Mouse (Mus musculus): ENCODE measurements around the gene Med22.

The Med22 gene

DNA sequence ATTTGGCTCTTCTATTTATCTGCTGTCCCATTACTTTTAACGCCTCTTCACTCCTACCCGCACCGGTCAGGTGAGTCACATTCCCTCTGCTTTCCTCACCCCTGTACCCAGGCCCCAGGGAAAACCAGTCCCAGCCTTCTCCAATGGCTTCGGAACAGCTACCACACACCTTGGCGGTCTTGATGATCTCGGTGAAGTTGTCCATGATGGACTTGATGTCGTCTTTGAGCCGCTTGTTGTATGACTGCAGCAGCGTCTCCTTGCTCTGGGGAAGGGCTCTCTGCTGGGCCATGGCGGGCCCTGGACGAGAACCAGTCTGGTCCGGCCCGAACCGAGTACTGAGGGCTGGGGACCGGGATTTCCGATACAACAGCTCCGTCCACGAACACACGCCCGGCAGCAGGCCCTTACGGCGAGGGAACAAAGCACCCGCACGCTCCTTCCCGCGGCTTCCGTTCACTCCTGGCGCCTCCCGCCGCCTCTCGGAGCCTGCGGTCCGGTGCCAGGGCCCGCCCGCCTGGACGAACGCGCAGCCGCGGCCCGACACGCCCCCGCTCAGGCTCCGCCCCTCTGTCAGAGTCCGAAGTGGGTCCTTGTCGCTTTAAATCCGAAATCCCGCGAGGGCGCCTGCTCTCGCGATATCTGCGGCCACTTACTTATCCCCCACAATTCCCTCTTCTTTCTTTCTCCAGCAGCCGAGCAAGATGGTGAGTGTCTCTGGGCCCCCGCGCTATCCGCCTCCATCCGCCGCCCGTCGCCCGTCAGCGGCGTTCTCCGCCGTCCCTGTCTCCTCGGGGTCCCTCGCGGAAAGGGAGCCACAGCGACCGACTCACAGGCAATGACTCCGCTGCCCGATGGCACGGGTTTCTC lies at the start of gene Med22, which contains the start of gene Rpl7a:
Gene Med22, minus strand, starts transcription at position 554 of the 870 bp plus-strand sequence.
Gene Rpl7a, plus strand, starts transcription at position 641 of the 870 bp plus-strand sequence.
- DNase-seq (ENCODE audit: low spot score in 2 of 2) = peak; percentile 99 to 100

DNA sequence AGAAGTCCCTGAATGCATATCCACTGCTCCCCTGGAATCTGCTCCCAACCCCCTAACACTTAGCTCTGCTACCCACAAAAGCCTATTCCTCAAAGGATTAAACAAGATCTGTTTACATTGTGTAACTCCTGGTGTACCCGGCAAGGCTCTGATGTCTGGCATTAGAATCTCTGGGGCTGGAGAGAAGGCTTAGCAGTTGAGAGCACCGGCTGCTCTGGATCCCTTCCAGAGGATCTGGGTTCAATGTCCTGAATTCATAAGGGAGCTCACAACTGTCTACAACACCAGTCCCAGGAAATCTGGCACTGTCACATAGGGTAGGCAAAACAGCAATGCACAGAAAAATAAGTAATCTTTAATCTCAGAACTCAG lies 47.0 kb upstream of the Med22 start:
- no peak for DNase-seq (ENCODE audit: low spot score in 2 of 2)

DNA sequence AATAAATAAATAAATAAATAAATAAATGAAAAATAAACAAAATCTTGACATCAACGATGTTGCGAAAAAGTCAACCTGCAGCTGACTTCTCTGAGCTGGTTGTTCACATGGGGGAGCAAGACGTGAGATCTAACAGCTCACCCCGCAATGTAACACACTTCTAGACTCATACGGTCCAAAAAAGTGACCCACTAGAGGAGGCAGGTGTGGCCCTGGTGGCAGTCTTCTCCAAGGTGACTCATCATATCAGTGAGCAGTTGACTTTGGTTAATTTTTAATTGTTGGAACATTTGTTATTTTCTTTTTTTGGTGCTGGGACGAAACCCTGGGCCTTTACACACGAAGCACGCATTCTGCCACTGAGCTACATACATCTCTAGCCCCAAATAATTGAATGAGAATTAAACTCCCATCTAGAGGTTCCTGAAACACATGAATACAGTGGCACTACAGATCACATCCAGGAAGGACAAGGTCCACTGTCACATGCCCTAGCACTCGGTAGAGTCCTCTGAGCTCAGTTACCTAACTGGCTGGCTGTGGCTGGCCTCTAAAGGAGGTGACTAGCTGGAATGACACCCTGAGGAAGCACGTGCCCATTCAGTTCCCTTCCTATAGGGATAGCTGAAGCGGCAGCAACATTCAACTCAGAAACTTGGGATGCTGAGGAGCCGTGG lies 46.5 kb upstream of the Med22 start:
- DNase-seq (ENCODE audit: low spot score in 2 of 2) = no peak

DNA sequence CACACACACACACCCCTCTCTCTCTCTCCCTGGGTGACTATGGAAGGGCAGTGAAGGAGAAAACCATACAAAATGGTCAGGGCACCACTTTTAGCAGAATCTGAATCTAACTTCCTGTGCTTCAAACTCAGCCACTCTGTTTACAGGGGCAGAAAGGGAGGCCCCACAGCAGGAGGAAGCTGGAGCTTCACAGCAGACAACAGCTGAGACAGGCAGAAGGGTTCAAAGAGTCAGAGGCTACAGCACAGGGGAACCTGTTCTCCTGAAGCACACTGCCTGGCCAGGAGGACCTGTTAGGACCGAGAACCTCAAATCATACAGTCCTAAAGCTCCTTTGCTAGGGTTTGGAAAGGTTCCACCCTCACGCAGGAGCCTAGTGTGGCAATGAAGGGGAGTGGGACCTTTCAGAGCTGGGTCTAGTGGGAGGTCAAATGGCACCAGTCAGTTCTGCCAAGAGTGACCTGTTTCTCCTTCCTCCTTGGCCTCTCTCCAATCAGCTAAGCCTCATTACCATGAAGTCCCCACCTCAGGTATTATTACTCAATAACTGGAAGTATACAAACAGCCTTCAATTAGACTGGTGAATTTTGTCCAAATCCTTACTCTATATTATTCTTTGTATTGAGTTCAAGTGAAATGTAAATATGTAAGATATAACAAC lies 44.4 kb upstream of the Med22 start:
- DNase-seq (ENCODE audit: low spot score in 2 of 2) = no peak

- DNase-seq (ENCODE audit: low spot score in 2 of 2) = no peak
These were observed 42.4 kb upstream of the Med22 start for GRCm38 (mm10) chr2:26952866-26953265.

DNA sequence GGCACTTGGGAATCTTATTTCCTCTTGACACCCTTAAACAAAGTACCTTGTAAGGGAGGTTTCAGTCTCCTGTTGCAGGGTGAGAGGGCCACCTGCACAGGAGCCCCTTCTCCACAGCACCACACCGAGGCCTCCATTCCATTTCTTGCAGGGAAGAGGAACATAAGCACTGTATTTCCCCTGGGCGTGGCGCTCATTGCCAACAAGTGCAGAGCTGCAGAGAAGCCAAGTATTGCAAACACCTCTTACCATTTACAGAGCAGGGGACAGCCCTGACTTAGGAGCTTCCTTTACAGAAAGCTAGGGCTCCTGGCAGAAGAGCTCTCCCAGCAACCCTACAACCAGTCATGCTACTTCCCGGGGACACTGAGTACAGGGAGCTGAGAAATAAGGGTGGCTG lies 41.7 kb upstream of the Med22 start:
- no peak for DNase-seq (ENCODE audit: low spot score in 2 of 2)

DNA sequence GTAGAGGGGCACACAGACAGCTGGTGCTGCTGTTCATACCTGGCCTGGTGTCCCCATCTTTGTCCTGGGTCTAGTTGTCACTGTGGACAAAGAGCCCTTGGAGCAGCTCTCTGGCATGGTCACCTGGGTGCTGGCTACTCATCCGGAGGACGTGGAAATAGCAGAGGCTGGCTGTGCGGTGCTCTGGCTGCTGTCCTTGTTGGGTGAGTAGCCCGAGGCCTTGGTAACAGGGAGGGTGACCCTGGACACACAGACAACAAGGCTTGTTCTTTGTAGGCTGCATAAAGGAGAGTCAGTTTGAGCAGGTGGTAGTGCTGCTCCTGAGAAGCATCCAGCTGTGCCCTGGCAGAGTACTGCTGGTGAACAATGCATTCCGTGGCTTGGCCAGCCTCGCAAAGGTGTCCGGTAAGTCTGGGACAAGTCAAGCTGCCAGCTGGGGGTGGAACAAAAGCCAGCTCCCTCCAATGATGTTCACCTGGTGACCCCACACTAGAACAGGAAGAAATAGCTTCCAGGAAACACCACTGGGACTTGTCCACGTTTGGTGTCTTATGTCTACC lies 40.9 kb upstream of the Med22 start:
- no peak for DNase-seq (ENCODE audit: low spot score in 2 of 2)

DNA sequence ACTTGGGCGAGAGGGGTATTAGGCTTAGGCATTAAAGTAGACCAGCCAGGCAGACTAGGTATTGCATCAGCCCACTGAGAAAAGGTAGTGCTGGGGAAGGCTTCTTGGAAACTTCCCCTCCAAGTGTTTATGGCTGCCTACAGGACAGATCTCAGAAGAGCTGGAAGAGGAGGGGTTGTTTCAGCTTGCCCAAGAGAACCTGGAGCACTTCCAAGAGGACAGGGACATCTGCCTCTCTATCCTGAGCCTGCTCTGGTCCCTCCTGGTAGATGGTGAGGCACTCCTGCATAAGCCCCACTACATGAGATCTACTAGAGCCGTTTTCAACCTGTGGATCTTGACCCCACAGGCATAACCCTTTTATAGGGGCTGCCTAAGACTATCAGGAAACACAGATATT lies 39.9 kb upstream of the Med22 start:
- DNase-seq (ENCODE audit: low spot score in 2 of 2) = no peak

GRCm38 (mm10) chr2:26943253-26943652 lies 32.8 kb upstream of the Med22 start:
- DNase-seq (ENCODE audit: low spot score in 2 of 2) = no peak

DNA sequence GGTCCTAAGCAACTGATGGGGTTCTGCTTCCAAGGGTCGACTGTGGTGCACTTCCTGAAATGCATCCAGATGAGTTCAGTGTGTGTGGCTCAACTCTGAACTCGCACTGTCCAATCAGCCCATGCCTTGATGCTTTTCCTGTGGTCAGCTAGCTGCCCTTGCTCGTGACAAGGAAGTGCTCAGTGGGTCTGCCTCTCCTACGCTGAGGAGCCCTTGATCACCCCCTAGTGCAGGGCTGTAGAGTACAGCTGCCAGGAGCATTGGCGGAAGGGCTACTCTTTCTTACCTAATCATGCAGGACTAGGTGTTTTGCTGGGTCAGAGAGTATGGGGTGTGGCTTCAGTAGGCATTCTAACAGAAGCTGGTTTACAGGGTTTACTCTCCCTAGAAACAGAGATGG lies 31.1 kb upstream of the Med22 start:
- DNase-seq (ENCODE audit: low spot score in 2 of 2) = no peak

DNA sequence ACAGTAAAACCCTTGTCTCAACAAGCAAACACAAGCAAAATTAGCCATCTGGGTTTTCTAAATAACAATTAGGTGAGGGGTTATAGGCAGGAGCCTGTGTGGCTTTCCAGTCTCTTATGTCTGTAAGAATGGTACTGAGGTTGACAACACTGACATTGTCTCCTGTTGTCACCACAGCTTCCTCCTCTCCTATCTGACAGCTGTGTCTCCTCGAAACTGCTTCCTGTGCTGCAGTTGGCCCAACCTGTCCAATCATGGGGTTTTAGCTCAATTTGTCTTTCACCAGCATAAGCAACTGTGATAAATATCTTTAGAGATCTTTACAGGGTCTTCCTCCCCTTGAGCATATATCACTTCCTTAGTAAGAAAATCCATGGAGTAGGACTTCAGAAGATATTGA lies 25.9 kb upstream of the Med22 start:
- DNase-seq (ENCODE audit: low spot score in 2 of 2) = no peak

DNA sequence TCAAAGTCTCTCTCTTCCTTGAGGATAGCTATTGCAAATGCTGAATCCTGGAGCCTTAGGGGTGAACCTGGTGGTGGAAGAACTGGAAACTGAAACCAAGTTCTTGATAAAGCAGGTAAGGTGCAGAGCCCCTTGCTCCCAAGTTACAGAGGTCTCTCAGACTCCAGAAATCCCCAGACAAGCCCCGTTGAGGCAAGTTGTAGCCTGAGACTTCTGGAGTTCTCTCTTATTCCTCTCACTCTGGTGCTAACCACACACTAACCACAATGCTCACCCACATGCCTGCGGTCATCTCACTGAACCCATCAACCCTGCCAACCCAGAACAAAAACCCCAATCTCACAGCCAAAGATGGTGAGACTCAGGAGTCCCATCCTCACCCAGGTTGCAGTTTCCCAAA lies 24.8 kb upstream of the Med22 start:
- DNase-seq (ENCODE audit: low spot score in 2 of 2) = no peak

DNA sequence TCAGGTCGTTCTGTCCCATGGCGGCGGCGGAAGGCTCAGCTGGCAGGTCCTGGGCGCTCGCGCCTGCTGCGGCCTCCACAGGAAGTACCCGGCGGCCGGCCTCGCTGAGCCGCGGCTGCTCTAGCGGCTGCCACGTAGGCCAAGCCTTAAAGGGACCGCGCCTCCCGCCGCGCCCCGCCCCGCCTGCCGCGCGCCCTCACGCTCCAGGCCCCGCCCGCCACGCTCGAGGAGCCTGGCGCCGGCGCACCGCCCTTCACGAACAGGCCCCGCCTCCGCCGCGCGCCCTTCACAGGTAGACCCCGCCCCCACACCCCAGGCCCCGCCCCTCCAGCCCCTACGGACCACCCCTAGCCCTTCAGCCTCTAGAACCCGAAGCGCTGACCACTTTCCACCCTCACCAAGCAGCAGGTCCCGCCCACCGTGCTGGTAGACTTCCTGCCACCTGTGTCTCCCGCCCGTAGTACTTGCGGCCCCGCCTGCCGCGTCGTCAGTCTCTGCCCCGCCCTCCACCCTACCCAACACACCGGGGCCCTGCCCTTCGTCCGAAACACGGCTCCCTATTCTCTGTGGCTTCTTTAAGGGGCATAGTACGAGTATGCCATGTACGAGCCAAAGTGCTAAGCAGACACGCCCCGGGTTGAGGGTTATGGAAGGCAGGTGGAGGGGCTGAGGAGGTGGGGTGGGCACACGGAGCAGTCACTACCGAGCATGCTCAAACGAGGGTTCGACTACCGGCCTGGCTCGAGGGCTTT lies 23.0 kb upstream of the Med22 start, which contains the start of the genes Surf4 and Stkld1:
Gene Surf4, minus strand, starts transcription at position 625 of the 752 bp plus-strand sequence.
Gene Stkld1, plus strand, starts transcription at position 744 of the 752 bp plus-strand sequence.
- DNase-seq (ENCODE audit: low spot score in 2 of 2) = peak; percentile 75 to 90

GRCm38 (mm10) chr2:26932473-26933303 lies 22.2 kb upstream of the Med22 start:
- DNase-seq (ENCODE audit: low spot score in 2 of 2) = peak in 1 of 2 experiments; percentile 41

DNA sequence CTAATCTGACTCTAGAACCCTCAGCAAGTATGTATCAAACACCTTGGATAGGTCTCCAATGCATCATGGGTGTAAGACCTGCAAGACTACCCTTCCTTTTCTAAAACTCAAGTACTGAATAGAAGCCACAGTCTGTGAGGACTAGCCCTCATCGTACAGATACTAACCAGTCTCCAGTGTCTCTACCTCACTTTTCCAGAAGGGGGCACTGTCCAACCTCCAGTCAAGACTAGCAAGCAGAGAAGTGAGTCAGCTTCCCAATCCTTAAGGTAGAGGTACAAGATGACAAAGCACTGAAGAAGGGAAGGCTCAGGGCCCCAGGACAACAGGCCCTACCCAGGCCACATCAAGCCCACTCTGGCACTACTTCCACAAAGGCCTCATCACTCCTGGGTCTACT lies 19.9 kb upstream of the Med22 start:
- DNase-seq (ENCODE audit: low spot score in 2 of 2) = peak in 1 of 2 experiments; percentile 63

GRCm38 (mm10) chr2:26927745-26928476 lies 17.4 kb upstream of the Med22 start:
- DNase-seq (ENCODE audit: low spot score in 2 of 2) = no peak

GRCm38 (mm10) chr2:26921784-26922183 lies 11.3 kb upstream of the Med22 start:
- DNase-seq (ENCODE audit: low spot score in 2 of 2) = no peak

- no peak for DNase-seq (ENCODE audit: low spot score in 2 of 2)
These were observed 9.8 kb upstream of the Med22 start for GRCm38 (mm10) chr2:26920190-26920855.

DNA sequence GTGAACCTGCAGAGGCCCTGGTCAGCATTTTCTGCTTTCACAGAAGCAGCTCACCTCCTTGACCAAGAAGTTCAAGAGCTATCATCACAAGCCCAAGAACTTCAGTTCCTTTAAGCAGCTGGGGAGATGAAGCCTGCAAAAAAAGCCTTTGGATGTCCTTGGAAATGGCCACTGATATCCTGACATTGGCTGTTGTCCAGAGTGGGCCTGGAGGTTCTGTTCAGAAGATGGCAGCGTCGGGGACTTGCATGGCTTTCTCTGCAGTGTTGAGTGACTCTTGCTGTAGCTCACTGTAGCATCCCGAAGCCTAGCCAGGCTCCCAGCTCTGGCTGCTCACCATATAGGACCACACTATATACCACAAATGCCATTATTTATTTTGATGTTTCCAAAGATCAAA lies 9.2 kb upstream of the Med22 start:
- no peak for DNase-seq (ENCODE audit: low spot score in 2 of 2)

Data from cerebellum, postnatal 4 days (tissue).